Mouse (Mus musculus): Measurements from ENCODE around the gene Fbxo42. TPM values are rescaled to one million over a fixed set of nuclear protein-coding genes. Genes with fewer than 3 reads are reported as not detected.
A peak's percentile ranks its signal among the peaks of the same experiment; 100 is the strongest.

Fbxo42 gene
- polyA plus RNA-seq, 1 experiment from 2014 or later, result 20.0 TPM

DNA sequence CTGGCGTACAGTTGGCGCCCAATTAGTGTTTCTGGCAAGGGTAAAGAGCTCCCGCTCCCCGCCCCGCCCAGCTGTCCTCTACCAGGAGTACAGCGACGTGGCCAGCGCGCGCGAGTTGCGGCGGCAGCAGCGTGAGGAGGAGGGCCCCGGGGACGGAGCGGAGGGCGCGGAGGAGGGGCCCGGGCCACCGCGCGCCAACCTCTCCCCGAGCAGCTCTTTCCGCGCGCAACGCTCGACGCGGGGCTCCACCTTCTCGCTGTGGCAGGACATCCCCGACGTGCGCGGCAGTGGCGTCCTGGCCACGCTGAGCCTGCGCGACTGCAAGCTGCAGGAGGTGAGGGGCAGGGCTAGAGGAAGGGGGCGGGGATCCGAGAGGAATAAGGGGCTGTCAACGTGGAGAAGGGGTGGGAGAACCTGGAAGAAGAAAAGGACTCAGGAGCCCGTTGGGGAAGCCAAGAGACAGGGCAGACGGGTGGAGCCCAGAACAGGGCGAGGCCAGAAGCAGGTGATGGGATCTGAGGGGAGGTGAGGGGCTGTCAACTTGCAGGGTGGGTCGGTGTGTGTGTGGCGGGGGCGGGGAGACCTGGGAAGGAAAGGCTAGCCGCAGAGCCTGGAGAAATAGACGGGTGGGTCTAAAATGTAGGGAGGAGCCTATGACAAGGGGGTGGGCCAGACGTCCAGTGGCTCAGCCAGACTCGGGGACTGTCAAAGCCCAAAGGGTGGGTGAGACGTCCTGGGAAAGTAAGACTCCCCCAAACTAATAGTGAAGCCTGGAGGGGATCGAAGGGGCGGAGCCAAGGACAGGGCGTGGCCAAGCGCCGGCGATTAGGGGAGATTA is 100.3 kb downstream of the Fbxo42 start:
- Histone ChIP-seq H3K9me3 (replicated peaks) (no peaks in the 10 kb centered on the region), H3K4me1 (peaks cover 55% of the 10 kb centered on the region), H3K36me3 (ENCODE audit: poor library complexity, severe bottlenecking) (no peaks in the 10 kb centered on the region), H3K27me3 (peaks cover 62% of the 10 kb centered on the region), H3K4me3 (peak overlapping the region; percentile 45), H3K27ac (no peak overlapping the region), H3K9ac (peak overlapping the region; percentile 51), H3K4me2 (peak overlapping the region; percentile 65)
- WGBS, result under 1% methylated on average over 47 of the region's 60 CpGs
- ATAC-seq, result peak; percentile 26; the same call in 1 of the 2 replicates

DNA sequence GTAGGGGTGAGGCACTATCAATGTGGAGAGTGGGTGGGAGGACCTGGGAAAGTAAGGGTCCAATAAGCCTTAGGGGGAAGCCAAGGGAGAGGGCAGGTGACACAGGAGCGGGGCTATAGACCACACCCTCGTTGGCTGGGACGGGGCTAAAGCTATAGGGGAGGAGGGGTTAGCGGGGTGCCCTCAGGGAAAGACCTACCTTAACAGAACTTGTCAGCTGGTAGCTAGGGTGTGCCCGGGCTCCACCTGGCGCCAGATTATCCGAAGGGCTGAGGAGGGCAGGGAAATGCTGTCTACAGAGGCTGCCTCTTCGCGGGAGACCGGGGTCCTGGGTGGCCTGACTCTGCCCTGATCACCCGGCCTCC is 100.9 kb downstream of the Fbxo42 start:
- Histone ChIP-seq H3K4me3 (0 out of 2 replicates have a peak overlapping the region, but pooled peaks have one; percentile 45), H3K9me3 (replicated peaks) (no peaks in the 10 kb centered on the region), H3K27ac (no peak overlapping the region), H3K4me2 (peak overlapping the region; percentile 65), H3K36me3 (ENCODE audit: poor library complexity, severe bottlenecking) (no peaks in the 10 kb centered on the region), H3K4me1 (peaks cover 52% of the 10 kb centered on the region), H3K9ac (no peak overlapping the region), H3K27me3 (peaks cover 57% of the 10 kb centered on the region)
- WGBS, result 8% methylated on average over 9 of the region's 11 CpGs
- no peak for ATAC-seq

DNA sequence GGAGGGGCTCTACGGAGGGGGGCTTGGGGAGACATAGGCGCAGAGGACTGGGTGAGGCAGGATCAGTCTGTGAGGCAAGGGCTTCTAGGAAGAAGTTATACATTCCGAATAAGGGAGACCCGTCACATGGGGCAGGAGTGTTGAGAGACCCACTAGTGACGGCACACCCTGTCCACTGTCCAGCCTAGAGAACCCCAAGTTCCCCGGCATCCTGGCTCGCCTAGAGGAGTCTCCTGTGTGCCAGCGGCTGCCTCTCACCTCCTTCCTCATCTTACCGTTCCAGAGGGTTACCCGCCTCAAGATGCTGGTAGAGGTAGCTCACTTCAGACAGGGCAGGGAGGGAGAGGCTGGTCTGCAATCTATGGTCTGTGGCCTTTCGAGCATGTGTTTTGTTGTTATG is 101.7 kb downstream of the Fbxo42 start:
- ATAC-seq, result no peak
- Histone ChIP-seq H3K9me3 (replicated peaks) (no peaks in the 10 kb centered on the region), H3K9ac (no peak overlapping the region), H3K4me3 (no peak overlapping the region), H3K27ac (no peak overlapping the region), H3K4me2 (no peak overlapping the region), H3K27me3 (peaks cover 49% of the 10 kb centered on the region), H3K4me1 (peaks cover 51% of the 10 kb centered on the region), H3K36me3 (ENCODE audit: poor library complexity, severe bottlenecking) (no peaks in the 10 kb centered on the region)
- WGBS, result 79% methylated on average over 11 of the region's 11 CpGs

DNA sequence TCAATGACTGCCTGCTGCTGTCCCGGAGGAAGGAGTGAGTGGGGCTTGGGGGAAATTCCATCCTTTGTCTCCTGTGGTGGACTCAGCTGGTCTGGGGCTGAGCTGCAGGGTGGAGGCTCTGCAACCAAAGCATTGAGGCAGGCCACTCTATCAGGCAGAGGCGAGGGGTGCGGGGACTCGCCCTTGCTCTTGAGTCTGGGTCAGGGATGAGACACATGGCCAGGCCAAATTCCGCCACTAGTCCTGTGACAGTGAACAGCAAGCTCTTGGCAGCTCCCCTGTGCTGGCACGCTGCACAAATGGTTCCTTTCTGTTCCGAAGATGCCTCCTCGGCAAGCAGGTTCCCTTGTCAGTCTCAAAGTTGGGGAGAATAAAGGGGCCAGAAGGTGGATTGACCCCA is 103.4 kb downstream of the Fbxo42 start:
- Histone ChIP-seq H3K9ac (no peak overlapping the region), H3K27me3 (peaks cover 43% of the 10 kb centered on the region), H3K9me3 (replicated peaks) (no peaks in the 10 kb centered on the region), H3K4me1 (peaks cover 38% of the 10 kb centered on the region), H3K4me3 (no peak overlapping the region), H3K4me2 (no peak overlapping the region), H3K27ac (no peak overlapping the region), H3K36me3 (ENCODE audit: poor library complexity, severe bottlenecking) (no peaks in the 10 kb centered on the region)
- no peak for ATAC-seq
- 76% methylated on average over 8 of the region's 8 CpGs for WGBS

DNA sequence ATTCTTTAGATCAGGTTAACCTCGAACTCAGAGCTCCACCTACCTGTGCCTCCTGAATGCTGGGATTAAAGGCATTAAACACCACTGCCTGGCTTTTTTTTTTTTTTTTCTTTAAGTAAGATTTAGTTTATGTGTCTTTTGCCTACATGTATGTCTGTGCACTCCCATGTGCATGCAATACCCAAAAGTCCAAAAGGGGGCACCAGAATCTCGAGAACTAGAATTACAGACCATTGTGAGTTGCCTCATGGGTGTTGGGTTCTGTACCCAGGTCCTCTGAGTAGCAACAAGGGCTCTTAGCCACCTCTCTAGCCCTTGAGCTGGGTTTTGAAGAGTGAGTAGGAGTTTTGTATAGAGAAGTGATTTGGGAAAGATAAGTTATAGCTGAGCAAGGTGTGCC is 104.9 kb downstream of the Fbxo42 start:
- H3K27me3 ChIP-seq, result peaks cover 28% of the 10 kb centered on the region
- no peak overlapping the region for H3K27ac ChIP-seq
- no peak overlapping the region for H3K4me2 ChIP-seq
- no peak overlapping the region for H3K9ac ChIP-seq
- peaks cover 22% of the 10 kb centered on the region for H3K4me1 ChIP-seq
- no peak for ATAC-seq
- no peaks in the 10 kb centered on the region for H3K9me3 ChIP-seq (replicated peaks)
- no peak overlapping the region for H3K4me3 ChIP-seq
- H3K36me3 ChIP-seq (ENCODE audit: poor library complexity, severe bottlenecking), result no peaks in the 10 kb centered on the region
- WGBS, result 69% methylated on average over 2 of the region's 2 CpGs

Other genes starting within 250 kb of the Fbxo42 start
- 0.06 and 0.12 TPM in 2 replicates for gene Padi2, start 241.6 kb upstream of the Fbxo42 start, polyA plus RNA-seq (2015; fragmentation: Nextera tagmentation; extraction: Ambion mirVana)
- gene Sdhb, start 186.7 kb upstream of the Fbxo42 start, polyA plus RNA-seq (2015; fragmentation: Nextera tagmentation; extraction: Ambion mirVana), result 478 and 480 TPM in 2 replicates
- 76.9 and 85.9 TPM in 2 replicates for gene Atp13a2, start 161.0 kb upstream of the Fbxo42 start, polyA plus RNA-seq (2015; fragmentation: Nextera tagmentation; extraction: Ambion mirVana)
- gene Mfap2, start 137.5 kb upstream of the Fbxo42 start, polyA plus RNA-seq (2015; fragmentation: Nextera tagmentation; extraction: Ambion mirVana), result 253 and 270 TPM in 2 replicates
- gene Crocc, start 87.4 kb upstream of the Fbxo42 start, polyA plus RNA-seq (2015; fragmentation: Nextera tagmentation; extraction: Ambion mirVana), result 7.4 and 7.7 TPM in 2 replicates
- gene Necap2, start 69.6 kb upstream of the Fbxo42 start, polyA plus RNA-seq (2015; fragmentation: Nextera tagmentation; extraction: Ambion mirVana), result 44.9 and 48.0 TPM in 2 replicates
- 0.20 and 0.30 TPM in 2 replicates for gene Spata21, start 59.6 kb upstream of the Fbxo42 start, polyA plus RNA-seq (2015; fragmentation: Nextera tagmentation; extraction: Ambion mirVana)
- 29.3 and 33.5 TPM in 2 replicates for gene Szrd1, start 8.1 kb upstream of the Fbxo42 start, polyA plus RNA-seq (2015; fragmentation: Nextera tagmentation; extraction: Ambion mirVana)
- gene Rsg1, start 66.0 kb downstream of the Fbxo42 start, polyA plus RNA-seq (2015; fragmentation: Nextera tagmentation; extraction: Ambion mirVana), result 6.1 and 7.1 TPM in 2 replicates
- 0.96 and 1.2 TPM in 2 replicates for gene Arhgef19, start 91.6 kb downstream of the Fbxo42 start, polyA plus RNA-seq (2015; fragmentation: Nextera tagmentation; extraction: Ambion mirVana)
- gene Epha2, start 153.3 kb downstream of the Fbxo42 start, polyA plus RNA-seq (2015; fragmentation: Nextera tagmentation; extraction: Ambion mirVana), result 1.0 and 1.3 TPM in 2 replicates
- gene Fam131c, start 220.3 kb downstream of the Fbxo42 start, polyA plus RNA-seq (2015; fragmentation: Nextera tagmentation; extraction: Ambion mirVana), result 3.3 and 3.8 TPM in 2 replicates

Data from forebrain, embryonic 13.5 days (tissue).